Mouse (Mus musculus): Measurements from ENCODE around the gene Padi6. TPM values are rescaled to one million over a fixed set of nuclear protein-coding genes. Genes with fewer than 3 reads are reported as not detected.

Padi6 gene
- not detected in 2 replicates for polyA plus RNA-seq (2014; fragmentation: Nextera tagmentation; extraction: Ambion mirVana)

GRCm38 (mm10) chr4:140742543-140742942 lies at the start of gene Padi6:
TSS of gene Padi6 (minus strand) at chr4:140742643.
- Histone ChIP-seq H3K9ac (replicated peaks; ENCODE audit: low read depth, low read length) (no peak within 1 kb of the TSS), H3K27ac (ENCODE audit: low read length) (no peak within 1 kb of the TSS), H3K4me2 (replicated peaks; ENCODE audit: low read depth, low read length) (no peak within 1 kb of the TSS), H3K4me1 (ENCODE audit: control insufficient read depth, insufficient read depth, low read length) (no peaks in the 10 kb centered on the region), H3K4me3 (ENCODE audit: low read depth, low read length) (no peak within 1 kb of the TSS), H3K27me3 (ENCODE audit: control insufficient read depth, insufficient read depth, low read length) (no peaks in the 10 kb centered on the region), H3K9me3 (ENCODE audit: control insufficient read depth, low read depth, low read length) (no peaks in the 10 kb centered on the region), H3K36me3 (ENCODE audit: control insufficient read depth, insufficient read depth, low read length) (no peaks in the 10 kb centered on the region)
- ATAC-seq (ENCODE audit: insufficient number of reproducible peaks, insufficient read depth, low FRiP score, low read depth), result no peak
- WGBS, result 72% methylated on average over 2 of the region's 2 CpGs

DNA sequence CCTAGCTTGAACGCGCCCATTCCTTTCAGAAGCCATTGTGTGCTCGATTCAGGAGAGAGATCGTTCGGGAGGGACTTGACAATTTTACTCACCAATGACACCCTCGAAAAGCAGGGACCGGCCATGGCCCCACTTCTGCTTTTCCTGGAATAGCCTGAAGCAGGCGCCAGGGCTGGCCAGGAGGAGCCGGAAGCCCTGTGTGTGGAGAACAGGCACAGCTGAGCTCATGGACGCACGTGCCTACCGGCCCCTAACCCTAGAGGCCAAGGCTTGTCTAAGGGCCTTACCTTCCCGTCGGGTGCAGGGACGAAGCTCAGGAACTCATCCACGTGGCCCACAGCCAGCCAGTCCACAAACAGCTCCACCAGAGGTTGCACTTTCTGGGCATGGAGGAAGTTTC lies 48.6 kb upstream of the Padi6 start:
- H3K9ac ChIP-seq (replicated peaks; ENCODE audit: low read depth, low read length), result no peak overlapping the region
- WGBS, result 78% methylated on average over 16 of the region's 16 CpGs
- no peak for ATAC-seq (ENCODE audit: insufficient number of reproducible peaks, insufficient read depth, low FRiP score, low read depth)

DNA sequence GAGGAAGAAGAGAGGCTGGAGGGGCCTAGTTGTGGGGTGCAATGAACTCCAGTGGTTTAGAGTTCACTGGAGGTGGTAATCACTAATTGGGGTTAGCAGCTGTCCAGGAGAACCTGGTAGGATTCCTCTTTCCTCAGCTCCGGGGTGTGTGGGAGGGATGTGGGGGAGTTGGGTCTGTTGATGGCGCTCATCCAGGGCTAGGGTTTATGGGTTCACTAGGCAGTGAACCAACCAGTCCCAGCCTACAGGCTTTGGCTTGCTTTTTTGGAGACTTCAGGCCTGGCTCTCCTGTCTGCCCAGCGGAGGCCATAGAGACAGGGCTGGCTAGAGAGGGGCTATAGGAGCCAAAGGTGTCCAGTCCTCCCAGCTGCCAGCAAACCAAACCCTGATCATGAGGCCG lies 47.5 kb upstream of the Padi6 start:
- Histone ChIP-seq H3K36me3 (ENCODE audit: control insufficient read depth, insufficient read depth, low read length) (no peaks in the 10 kb centered on the region), H3K27me3 (ENCODE audit: control insufficient read depth, insufficient read depth, low read length) (no peaks in the 10 kb centered on the region), H3K4me2 (replicated peaks; ENCODE audit: low read depth, low read length) (no peak overlapping the region), H3K27ac (ENCODE audit: low read length) (no peak overlapping the region), H3K9me3 (ENCODE audit: control insufficient read depth, low read depth, low read length) (no peaks in the 10 kb centered on the region), H3K9ac (replicated peaks; ENCODE audit: low read depth, low read length) (no peak overlapping the region), H3K4me1 (ENCODE audit: control insufficient read depth, insufficient read depth, low read length) (no peaks in the 10 kb centered on the region), H3K4me3 (ENCODE audit: low read depth, low read length) (no peak overlapping the region)
- WGBS, result 76% methylated on average over 4 of the region's 4 CpGs
- no peak for ATAC-seq (ENCODE audit: insufficient number of reproducible peaks, insufficient read depth, low FRiP score, low read depth)

More for the DNA sequence above, 48.6 kb upstream of the Padi6 start:
- no peak overlapping the region for H3K4me3 ChIP-seq (ENCODE audit: low read depth, low read length)
- no peaks in the 10 kb centered on the region for H3K36me3 ChIP-seq (ENCODE audit: control insufficient read depth, insufficient read depth, low read length)
- no peaks in the 10 kb centered on the region for H3K27me3 ChIP-seq (ENCODE audit: control insufficient read depth, insufficient read depth, low read length)
- H3K27ac ChIP-seq (ENCODE audit: low read length), result no peak overlapping the region
- no peak overlapping the region for H3K4me2 ChIP-seq (replicated peaks; ENCODE audit: low read depth, low read length)
- no peaks in the 10 kb centered on the region for H3K4me1 ChIP-seq (ENCODE audit: control insufficient read depth, insufficient read depth, low read length)
- no peaks in the 10 kb centered on the region for H3K9me3 ChIP-seq (ENCODE audit: control insufficient read depth, low read depth, low read length)

GRCm38 (mm10) chr4:140788983-140789382 lies 46.5 kb upstream of the Padi6 start:
- H3K4me1 ChIP-seq (ENCODE audit: control insufficient read depth, insufficient read depth, low read length), result no peaks in the 10 kb centered on the region
- no peak overlapping the region for H3K4me3 ChIP-seq (ENCODE audit: low read depth, low read length)
- ATAC-seq (ENCODE audit: insufficient number of reproducible peaks, insufficient read depth, low FRiP score, low read depth), result no peak
- H3K27me3 ChIP-seq (ENCODE audit: control insufficient read depth, insufficient read depth, low read length), result no peaks in the 10 kb centered on the region
- H3K9ac ChIP-seq (replicated peaks; ENCODE audit: low read depth, low read length), result no peak overlapping the region
- H3K27ac ChIP-seq (ENCODE audit: low read length), result no peak overlapping the region
- no peaks in the 10 kb centered on the region for H3K9me3 ChIP-seq (ENCODE audit: control insufficient read depth, low read depth, low read length)
- no peak overlapping the region for H3K4me2 ChIP-seq (replicated peaks; ENCODE audit: low read depth, low read length)
- no peaks in the 10 kb centered on the region for H3K36me3 ChIP-seq (ENCODE audit: control insufficient read depth, insufficient read depth, low read length)
- WGBS, result 40% methylated on average over 6 of the region's 6 CpGs

- no peaks in the 10 kb centered on the region for H3K9me3 ChIP-seq (ENCODE audit: control insufficient read depth, low read depth, low read length)
- no peak overlapping the region for H3K4me3 ChIP-seq (ENCODE audit: low read depth, low read length)
- H3K4me2 ChIP-seq (replicated peaks; ENCODE audit: low read depth, low read length), result no peak overlapping the region
- no peak for ATAC-seq (ENCODE audit: insufficient number of reproducible peaks, insufficient read depth, low FRiP score, low read depth)
- no peak overlapping the region for H3K27ac ChIP-seq (ENCODE audit: low read length)
- H3K27me3 ChIP-seq (ENCODE audit: control insufficient read depth, insufficient read depth, low read length), result no peaks in the 10 kb centered on the region
- 79% methylated on average over 6 of the region's 6 CpGs for WGBS
- H3K4me1 ChIP-seq (ENCODE audit: control insufficient read depth, insufficient read depth, low read length), result no peaks in the 10 kb centered on the region
- no peaks in the 10 kb centered on the region for H3K36me3 ChIP-seq (ENCODE audit: control insufficient read depth, insufficient read depth, low read length)
- H3K9ac ChIP-seq (replicated peaks; ENCODE audit: low read depth, low read length), result no peak overlapping the region
Observed at GRCm38 (mm10) chr4:140788264-140788663, 45.8 kb upstream of the Padi6 start.

GRCm38 (mm10) chr4:140787414-140787813 lies 45.0 kb upstream of the Padi6 start:
- Histone ChIP-seq H3K4me3 (ENCODE audit: low read depth, low read length) (no peak overlapping the region), H3K9ac (replicated peaks; ENCODE audit: low read depth, low read length) (no peak overlapping the region), H3K27ac (ENCODE audit: low read length) (no peak overlapping the region), H3K4me2 (replicated peaks; ENCODE audit: low read depth, low read length) (no peak overlapping the region), H3K27me3 (ENCODE audit: control insufficient read depth, insufficient read depth, low read length) (no peaks in the 10 kb centered on the region), H3K36me3 (ENCODE audit: control insufficient read depth, insufficient read depth, low read length) (no peaks in the 10 kb centered on the region), H3K9me3 (ENCODE audit: control insufficient read depth, low read depth, low read length) (no peaks in the 10 kb centered on the region), H3K4me1 (ENCODE audit: control insufficient read depth, insufficient read depth, low read length) (no peaks in the 10 kb centered on the region)
- WGBS, result 64% methylated on average over 4 of the region's 4 CpGs
- no peak for ATAC-seq (ENCODE audit: insufficient number of reproducible peaks, insufficient read depth, low FRiP score, low read depth)

GRCm38 (mm10) chr4:140785217-140785616 lies 42.8 kb upstream of the Padi6 start:
- Histone ChIP-seq H3K27me3 (ENCODE audit: control insufficient read depth, insufficient read depth, low read length) (no peaks in the 10 kb centered on the region), H3K4me3 (ENCODE audit: low read depth, low read length) (no peak overlapping the region), H3K27ac (ENCODE audit: low read length) (no peak overlapping the region), H3K4me1 (ENCODE audit: control insufficient read depth, insufficient read depth, low read length) (no peaks in the 10 kb centered on the region), H3K36me3 (ENCODE audit: control insufficient read depth, insufficient read depth, low read length) (no peaks in the 10 kb centered on the region), H3K9ac (replicated peaks; ENCODE audit: low read depth, low read length) (no peak overlapping the region), H3K4me2 (replicated peaks; ENCODE audit: low read depth, low read length) (no peak overlapping the region), H3K9me3 (ENCODE audit: control insufficient read depth, low read depth, low read length) (no peaks in the 10 kb centered on the region; the same call in 1 of the 2 replicates)
- 76% methylated on average over 5 of the region's 5 CpGs for WGBS
- ATAC-seq (ENCODE audit: insufficient number of reproducible peaks, insufficient read depth, low FRiP score, low read depth), result no peak

- 93% methylated on average over 9 of the region's 9 CpGs for WGBS
- no peaks in the 10 kb centered on the region for H3K27me3 ChIP-seq (ENCODE audit: control insufficient read depth, insufficient read depth, low read length)
- no peak overlapping the region for H3K27ac ChIP-seq (ENCODE audit: low read length)
- no peak for ATAC-seq (ENCODE audit: insufficient number of reproducible peaks, insufficient read depth, low FRiP score, low read depth)
- no peaks in the 10 kb centered on the region; the same call in 1 of the 2 replicates for H3K9me3 ChIP-seq (ENCODE audit: control insufficient read depth, low read depth, low read length)
- H3K4me1 ChIP-seq (ENCODE audit: control insufficient read depth, insufficient read depth, low read length), result no peaks in the 10 kb centered on the region
- no peaks in the 10 kb centered on the region for H3K36me3 ChIP-seq (ENCODE audit: control insufficient read depth, insufficient read depth, low read length)
- H3K4me2 ChIP-seq (replicated peaks; ENCODE audit: low read depth, low read length), result no peak overlapping the region
- no peak overlapping the region for H3K4me3 ChIP-seq (ENCODE audit: low read depth, low read length)
- H3K9ac ChIP-seq (replicated peaks; ENCODE audit: low read depth, low read length), result no peak overlapping the region
Observed at GRCm38 (mm10) chr4:140784292-140784945, 42.0 kb upstream of the Padi6 start.

DNA sequence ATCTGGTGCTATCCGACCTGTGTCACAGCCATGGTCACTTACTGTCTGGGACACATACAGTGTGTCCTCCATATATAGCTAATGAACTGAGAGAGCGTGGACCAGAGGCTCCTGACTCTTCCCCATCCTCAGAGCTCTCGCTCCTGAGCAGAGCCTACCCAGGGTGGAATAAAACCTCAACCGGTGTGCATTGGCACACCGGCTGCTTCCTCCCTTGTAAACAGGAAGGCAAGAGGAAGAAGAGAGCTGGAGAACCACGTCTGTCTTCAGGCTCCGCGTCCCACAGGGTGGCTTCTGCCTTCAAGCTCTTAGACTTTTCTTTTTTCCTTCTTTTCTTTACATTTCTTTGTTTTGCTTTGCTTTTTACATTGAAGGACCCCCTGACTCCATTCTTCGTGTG lies 40.4 kb upstream of the Padi6 start:
- Histone ChIP-seq H3K4me3 (ENCODE audit: low read depth, low read length) (no peak overlapping the region), H3K9me3 (ENCODE audit: control insufficient read depth, low read depth, low read length) (no peaks in the 10 kb centered on the region; the same call in 1 of the 2 replicates), H3K27me3 (ENCODE audit: control insufficient read depth, insufficient read depth, low read length) (no peaks in the 10 kb centered on the region), H3K27ac (ENCODE audit: low read length) (no peak overlapping the region), H3K9ac (replicated peaks; ENCODE audit: low read depth, low read length) (no peak overlapping the region), H3K36me3 (ENCODE audit: control insufficient read depth, insufficient read depth, low read length) (no peaks in the 10 kb centered on the region), H3K4me2 (replicated peaks; ENCODE audit: low read depth, low read length) (no peak overlapping the region), H3K4me1 (ENCODE audit: control insufficient read depth, insufficient read depth, low read length) (no peaks in the 10 kb centered on the region)
- ATAC-seq (ENCODE audit: insufficient number of reproducible peaks, insufficient read depth, low FRiP score, low read depth), result no peak
- 86% methylated on average over 9 of the region's 9 CpGs for WGBS
